Mouse (Mus musculus): Measurements from ENCODE around the gene Xrcc1.

Gene Xrcc1

GRCm38 (mm10) chr7:24568512-24568911 lies 22.4 kb downstream of the Xrcc1 start:
- no peak for DNase-seq

- DNase-seq = no peak
Observed at GRCm38 (mm10) chr7:24571071-24571470, 25.0 kb downstream of the Xrcc1 start.

- no peak for DNase-seq
Observed at GRCm38 (mm10) chr7:24572455-24572854, 26.4 kb downstream of the Xrcc1 start.

GRCm38 (mm10) chr7:24574224-24574796 lies 28.2 kb downstream of the Xrcc1 start:
- no peak for DNase-seq

- DNase-seq = no peak
Observed at GRCm38 (mm10) chr7:24577811-24578210, 31.7 kb downstream of the Xrcc1 start.

GRCm38 (mm10) chr7:24584876-24585275 lies 38.8 kb downstream of the Xrcc1 start:
- DNase-seq = no peak

- DNase-seq = no peak
Observed at GRCm38 (mm10) chr7:24585995-24586394, 39.9 kb downstream of the Xrcc1 start.

- no peak for DNase-seq
Observed at GRCm38 (mm10) chr7:24586828-24587227, 40.7 kb downstream of the Xrcc1 start.

- DNase-seq = peak; percentile 30
Observed at GRCm38 (mm10) chr7:24587330-24588105, 41.4 kb downstream of the Xrcc1 start, which contains the start of the genes Ethe1 and Zfp575. Gene Ethe1, plus strand, starts transcription at chr7:24587543. Gene Zfp575, minus strand, starts transcription at chr7:24587641.

- DNase-seq = no peak
Observed at GRCm38 (mm10) chr7:24588336-24588735, 42.2 kb downstream of the Xrcc1 start.

GRCm38 (mm10) chr7:24591735-24592134 lies 45.6 kb downstream of the Xrcc1 start:
- DNase-seq = no peak

GRCm38 (mm10) chr7:24592163-24592562 lies 46.1 kb downstream of the Xrcc1 start:
- DNase-seq = no peak

- DNase-seq = no peak
Observed at GRCm38 (mm10) chr7:24592781-24593180, 46.7 kb downstream of the Xrcc1 start.

- DNase-seq = peak; percentile 63
Observed at GRCm38 (mm10) chr7:24593621-24594308, 47.7 kb downstream of the Xrcc1 start.

- DNase-seq = no peak
Observed at GRCm38 (mm10) chr7:24594309-24594803, 48.3 kb downstream of the Xrcc1 start.

- DNase-seq = no peak
Observed at GRCm38 (mm10) chr7:24595464-24595863, 49.4 kb downstream of the Xrcc1 start.

- no peak for DNase-seq
Observed at GRCm38 (mm10) chr7:24598121-24598520, 52.0 kb downstream of the Xrcc1 start.

GRCm38 (mm10) chr7:24599211-24600067 lies 53.4 kb downstream of the Xrcc1 start:
- DNase-seq = no peak

- peak; percentile 93 for DNase-seq
Observed at GRCm38 (mm10) chr7:24600941-24601597, 55.0 kb downstream of the Xrcc1 start.

GRCm38 (mm10) chr7:24605561-24605960 lies 59.5 kb downstream of the Xrcc1 start:
- no peak for DNase-seq

GRCm38 (mm10) chr7:24606046-24606445 lies 60.0 kb downstream of the Xrcc1 start:
- no peak for DNase-seq

- no peak for DNase-seq
Observed at GRCm38 (mm10) chr7:24608017-24608416, 61.9 kb downstream of the Xrcc1 start.

Data from cerebellum, adult 11 months (tissue).